Mouse (Mus musculus) heart, adult 2 months (tissue): ENCODE measurements around the gene Prex1. TPM values are rescaled to one million over a fixed set of nuclear protein-coding genes. Genes with fewer than 3 reads are reported as not detected.

Experiments used
- DNase-seq, 2 experiments: peaks; one replicate each; pipeline ENCODE4 v3.0.0; 2021
- H3K27ac ChIP-seq: fragments of 200-600 bp; 2 replicates; pipeline ENCODE4 v1.8.1; 2022
- H3K27me3 ChIP-seq: fragments of 200-500 bp; 2 replicates; pipeline ENCODE4 v1.6.1; 2012; ENCODE audit warnings: mild to moderate bottlenecking, low read length, inconsistent platforms, mixed read lengths; ENCODE audit not compliant: control insufficient read depth, insufficient read depth
- H3K36me3 ChIP-seq: fragments of 200-500 bp; 2 replicates; pipeline ENCODE4 v1.6.1; 2012; ENCODE audit warnings: low read length, inconsistent platforms; ENCODE audit not compliant: control insufficient read depth, insufficient read depth
- H3K4me1 ChIP-seq: fragments of 200-500 bp; 2 replicates; pipeline ENCODE4 v1.6.1; 2011; ENCODE audit warnings: low read length; ENCODE audit not compliant: control insufficient read depth, insufficient read depth
- H3K4me3 ChIP-seq: fragments of 200-600 bp; 2 replicates; pipeline ENCODE4 v1.8.1; 2022
- H3K79me2 ChIP-seq: fragments of 200-500 bp; replicated peaks from 2 replicates; pipeline ENCODE4 v1.6.1; 2012; ENCODE audit warnings: mild to moderate bottlenecking, inconsistent platforms, low read length, moderate library complexity, mixed read lengths; ENCODE audit not compliant: control insufficient read depth, insufficient read depth
- H3K9ac ChIP-seq: fragments of 200-500 bp; 2 replicates; pipeline ENCODE4 v1.6.1; 2012; ENCODE audit warnings: low read depth, mild to moderate bottlenecking, control low read depth, inconsistent platforms, low read length, mixed read lengths
- CTCF ChIP-seq: fragments of 200-600 bp; IDR thresholded peaks from 2 replicates; pipeline ENCODE4 v1.8.1; 2022; ENCODE audit warnings: antibody characterized with exemption, mild to moderate bottlenecking, moderate library complexity
- EP300 ChIP-seq: fragments of 200-500 bp; IDR thresholded peaks from 2 replicates; pipeline ENCODE4 v1.6.1; 2011; ENCODE audit warnings: low read depth, low read length, control low read depth; ENCODE audit not compliant: insufficient read depth
- POLR2A ChIP-seq: fragments of 200-500 bp; IDR thresholded peaks from 2 replicates; pipeline ENCODE4 v1.6.1; 2011; ENCODE audit warnings: mild to moderate bottlenecking, low read depth, low read length, control low read depth; ENCODE audit not compliant: insufficient read depth
- WGBS: fragments of 180-500 bp; shearing (Covaris S2); methylation state at CpG from one replicate; pipeline ENCODE4 v1.1.7; 2018; 5-methylcytosine and 5-hydroxymethylcytosine counted together
- intact Hi-C: fragments of 180-260 bp; cut with DNase I; formaldehyde crosslinking; loops from one replicate; pipeline ENCODE4 v1.15.1; 2025
- polyA plus RNA-seq: library from polyadenylated mRNA; depleted of rRNA; stranded (reverse); fragments of >200 nt; gene quantifications from 2 replicates; pipeline ENCODE4 v1.2.3, GENCODE M21; 2012
- total RNA-seq, 2 experiments: library from RNA; stranded (reverse); gene quantifications; 2 replicates each; pipeline ENCODE4 v1.2.3; 2021

Prex1 gene
- total and polyA plus RNA-seq, 3 experiments, result 5.2 to 9.8 (median 6.0) TPM

- TF ChIP-seq EP300, result no peak
- TF ChIP-seq CTCF, result no peak
- Histone ChIP-seq H3K9ac (no peak overlapping the region), H3K4me1 (peaks cover 18% of the 10 kb centered on the region), H3K27me3 (no peaks in the 10 kb centered on the region), H3K36me3 (no peaks in the 10 kb centered on the region), H3K79me2 (no peaks in the 10 kb centered on the region), H3K4me3 (no peak overlapping the region), H3K27ac (no peak overlapping the region)
- intact Hi-C loops, result loop anchor here (5.0 to 10.0 kb wide), 2 partner anchors 58 to 106 kb away; partner anchors contain the start of gene Prex1
- WGBS, result 85% methylated on average over 17 of the region's 17 CpGs
- DNase-seq, result no peak
These were observed 107.0 kb downstream of the Prex1 start for GRCm38 (mm10) chr2:166606481-166607245.

GRCm38 (mm10) chr2:166606053-166606452 is 107.6 kb downstream of the Prex1 start:
- H3K79me2 ChIP-seq, result no peaks in the 10 kb centered on the region
- H3K9ac ChIP-seq, result no peak overlapping the region
- intact Hi-C loops, result loop anchor here (5.0 to 10.0 kb wide), 2 partner anchors 59 to 106 kb away; partner anchors contain the start of gene Prex1
- no peak for DNase-seq
- no peaks in the 10 kb centered on the region for H3K36me3 ChIP-seq
- H3K27ac ChIP-seq, result peak overlapping the region; percentile 26; the same call in 1 of the 2 replicates
- H3K27me3 ChIP-seq, result no peaks in the 10 kb centered on the region
- H3K4me1 ChIP-seq, result peaks cover 18% of the 10 kb centered on the region
- H3K4me3 ChIP-seq, result no peak overlapping the region
- no peak for TF ChIP-seq EP300
- TF ChIP-seq CTCF, result peak; percentile 28; the same call in 1 of the 2 replicates
- TF ChIP-seq POLR2A, result no peak
- WGBS, result 40% methylated on average over 6 of the region's 6 CpGs

GRCm38 (mm10) chr2:166605164-166605831 is 108.3 kb downstream of the Prex1 start:
- Histone ChIP-seq H3K27me3 (no peaks in the 10 kb centered on the region), H3K36me3 (no peaks in the 10 kb centered on the region), H3K9ac (no peak overlapping the region), H3K4me3 (no peak overlapping the region), H3K27ac (peak overlapping the region; percentile 26; the same call in 1 of the 2 replicates), H3K4me1 (peaks cover 18% of the 10 kb centered on the region), H3K79me2 (no peaks in the 10 kb centered on the region)
- 47% methylated on average over 12 of the region's 12 CpGs for WGBS
- peak; percentile 44 to 52 for DNase-seq
- intact Hi-C loops, result loop anchor here (5.0 to 10.0 kb wide), 2 partner anchors 60 to 107 kb away; partner anchors contain the start of gene Prex1
- TF ChIP-seq CTCF, result peak; percentile 45
- TF ChIP-seq POLR2A, result no peak
- TF ChIP-seq EP300, result peak; percentile 52; the same call in 1 of the 2 replicates

- 98% methylated on average over 3 of the region's 3 CpGs for WGBS
- intact Hi-C loops, result loop anchor here (10.0 kb wide), 1 partner anchor 62 kb away; no protein-coding TSS in a partner anchor
- no peak overlapping the region for H3K9ac ChIP-seq
- H3K4me1 ChIP-seq, result peaks cover 13% of the 10 kb centered on the region
- H3K4me3 ChIP-seq, result no peak overlapping the region
- TF ChIP-seq CTCF (no peak), POLR2A (no peak), EP300 (no peak)
- no peak overlapping the region for H3K27ac ChIP-seq
- H3K27me3 ChIP-seq, result no peaks in the 10 kb centered on the region
- no peaks in the 10 kb centered on the region for H3K36me3 ChIP-seq
- DNase-seq, result no peak
- no peaks in the 10 kb centered on the region for H3K79me2 ChIP-seq
These were observed 110.7 kb downstream of the Prex1 start for GRCm38 (mm10) chr2:166602948-166603347.

- no peak for TF ChIP-seq EP300
- no peak for TF ChIP-seq POLR2A
- no peak for TF ChIP-seq CTCF
- no peak overlapping the region for H3K4me3 ChIP-seq
- H3K79me2 ChIP-seq, result no peaks in the 10 kb centered on the region
- no peak for DNase-seq
- no peaks in the 10 kb centered on the region for H3K27me3 ChIP-seq
- no peaks in the 10 kb centered on the region for H3K36me3 ChIP-seq
- no peak overlapping the region for H3K9ac ChIP-seq
- peaks cover 8% of the 10 kb centered on the region for H3K4me1 ChIP-seq
- intact Hi-C loops, result loop anchor here (10.0 kb wide), 1 partner anchor 63 kb away; no protein-coding TSS in a partner anchor
- H3K27ac ChIP-seq, result no peak overlapping the region
- WGBS, result 94% methylated on average over 18 of the region's 18 CpGs
These were observed 112.2 kb downstream of the Prex1 start for GRCm38 (mm10) chr2:166601420-166601819.
